Mouse (Mus musculus): Measurements from ENCODE around the gene Tfdp1.
A peak's percentile ranks its signal among the peaks of the same experiment; 100 is the strongest.

- TF ChIP-seq POLR2A (IDR thresholded peaks at IDR 0.05; ENCODE audit: control insufficient read depth in 1 of 2, insufficient read depth in 1 of 2, low read depth in 1 of 2, low read length in 2 of 2, poor library complexity in 1 of 2) (no peak; a peak in 1 of 4 replicates), CTCF (IDR thresholded peaks at IDR 0.05 in 2 of 3, conservative IDR thresholded peaks at IDR 0.05 in 1 of 3; ENCODE audit: control insufficient read depth in 1 of 3, insufficient read depth in 1 of 3, low read depth in 2 of 3, low read length in 3 of 3, poor library complexity in 1 of 3, severe bottlenecking in 1 of 3) (no peak), CHD1 (IDR thresholded peaks at IDR 0.05; ENCODE audit: low read depth, low read length) (no peak), CHD2 (IDR thresholded peaks at IDR 0.05; ENCODE audit: low read length) (no peak), MEF2A (IDR thresholded peaks at IDR 0.05; ENCODE audit: extremely low read depth, insufficient replicate concordance, low read depth, low read length, poor library complexity, severe bottlenecking) (no peak), RCOR1 (IDR thresholded peaks at IDR 0.05; ENCODE audit: low read depth, low read length) (peak; percentile 64; the same call in 1 of the 2 replicates), NRF1 (IDR thresholded peaks at IDR 0.05; ENCODE audit: insufficient read depth, low read depth, low read length, poor library complexity, severe bottlenecking) (no peak)
Measured at GRCm38 (mm10) chr8:13353155-13353833, 14.7 kb downstream of the Tfdp1 start.
